Mouse (Mus musculus): ENCODE results near the gene Htr2a.
A peak's percentile ranks its signal among the peaks of the same experiment; 100 is the strongest.

Htr2a gene

DNA sequence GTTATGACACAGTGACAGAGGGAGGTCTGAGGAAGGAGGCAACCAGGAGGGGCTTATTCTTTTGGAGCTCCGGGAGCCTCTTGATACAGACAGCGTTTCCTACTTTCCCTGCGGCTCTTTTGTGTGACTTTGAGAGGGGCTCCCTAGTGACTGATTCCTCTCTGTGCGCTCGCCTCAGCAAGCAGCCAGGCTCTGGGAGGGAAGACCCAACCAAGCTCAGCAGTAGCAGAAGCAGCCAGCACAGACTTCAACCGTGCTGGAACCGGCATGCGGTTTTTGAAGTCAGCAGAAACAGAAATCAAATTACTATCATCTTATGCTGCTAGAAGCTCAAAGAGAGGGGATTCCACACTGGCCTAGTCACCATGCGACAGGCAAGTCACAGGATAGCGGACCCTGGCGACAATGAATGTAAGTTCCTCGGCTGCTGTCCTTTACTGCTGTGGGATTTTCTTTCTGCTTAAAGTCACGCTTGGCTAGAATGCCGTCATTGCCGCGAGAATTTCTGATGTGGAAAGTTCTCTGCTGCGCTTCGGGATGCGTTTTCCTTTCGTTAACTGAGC is at the start of gene Htr2a:
Gene Htr2a, plus strand, starts transcription at position 22 of the 563 bp plus-strand sequence.
- no peak for DNase-seq (ENCODE audit: low spot score)

DNA sequence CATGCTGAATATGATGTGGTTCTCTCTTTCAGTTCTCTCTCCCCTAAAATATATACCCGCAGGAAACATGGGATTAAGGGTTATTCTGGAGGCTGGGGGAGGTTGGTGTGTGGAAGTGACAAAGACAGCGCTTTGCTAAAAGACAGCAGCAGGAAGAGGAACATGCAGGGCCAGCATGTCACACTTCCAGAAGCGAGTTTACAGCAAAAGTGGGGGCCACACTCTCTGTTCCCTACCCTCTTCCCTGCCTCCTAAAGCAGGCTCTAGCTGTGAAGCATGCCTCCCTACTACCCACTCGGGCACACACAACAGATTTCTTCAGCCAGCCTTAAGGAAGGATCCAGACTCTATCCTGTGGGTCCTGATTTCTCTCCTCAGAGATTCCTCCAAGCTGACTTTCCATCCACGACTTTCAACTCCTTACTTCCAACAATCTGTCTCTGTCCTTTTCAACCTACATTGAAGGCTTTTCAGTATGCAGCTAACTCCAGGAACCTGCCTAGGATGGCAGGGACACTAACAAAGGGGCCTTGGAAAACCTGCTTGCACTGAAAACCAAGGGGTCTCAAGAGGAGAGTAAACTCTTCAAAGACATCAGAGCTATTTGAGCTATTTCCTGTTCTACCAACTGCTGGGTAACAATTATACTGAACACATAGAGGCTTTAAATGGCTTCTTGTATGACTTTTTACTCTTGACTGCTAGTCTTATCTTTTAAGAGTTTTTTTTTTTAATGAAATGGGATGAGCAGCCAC is 39.1 kb upstream of the Htr2a start:
- no peak for DNase-seq (ENCODE audit: low spot score)

DNA sequence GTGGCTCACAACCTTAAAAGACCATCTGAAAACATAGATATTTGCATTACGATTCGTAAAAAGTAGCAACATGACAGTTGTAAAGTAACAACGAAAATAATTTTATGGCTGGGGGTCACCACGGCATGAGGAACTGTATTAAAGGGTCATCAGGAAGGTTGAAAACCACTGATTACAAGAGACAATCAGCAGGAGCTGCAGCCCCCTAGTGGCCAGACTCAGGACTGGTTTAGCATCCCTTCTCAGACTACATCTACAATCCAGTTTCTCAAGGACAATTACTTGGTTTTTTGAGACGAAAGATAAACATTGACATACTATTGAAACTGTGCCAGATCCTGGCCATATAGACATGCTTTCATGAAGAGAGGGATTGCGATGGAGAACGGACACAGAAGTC is 38.1 kb upstream of the Htr2a start:
- peak; percentile 9 for DNase-seq (ENCODE audit: low spot score)

DNA sequence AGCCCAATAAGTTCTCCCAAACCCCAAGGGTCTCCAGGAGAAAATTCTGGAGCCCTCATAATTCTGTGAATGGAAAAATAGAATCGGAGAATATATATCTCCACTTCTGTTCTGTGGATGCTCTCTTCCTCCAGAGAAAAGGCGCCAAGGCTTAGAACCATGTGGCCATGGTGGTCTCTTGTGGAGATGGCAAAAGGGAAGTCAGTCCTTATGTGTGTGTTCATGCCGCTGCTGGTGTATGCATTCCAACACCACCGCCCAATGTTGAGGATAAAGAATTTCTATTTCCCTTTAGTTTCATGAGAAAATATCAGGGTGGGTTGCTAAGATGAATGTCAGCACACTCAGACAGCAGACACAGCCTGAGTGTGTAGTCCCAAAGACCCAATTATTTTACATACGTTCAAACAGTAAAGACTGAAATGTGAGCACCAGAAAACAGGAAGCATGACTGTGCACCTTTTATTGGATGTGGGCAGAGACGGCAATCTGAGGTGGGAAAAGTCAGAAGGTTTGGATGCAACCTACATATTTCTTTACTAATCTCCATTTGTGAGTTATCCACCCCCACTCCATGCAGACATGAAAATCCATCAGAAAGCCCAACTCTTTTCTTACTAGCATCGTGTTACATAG is 37.4 kb upstream of the Htr2a start:
- DNase-seq (ENCODE audit: low spot score): no peak

DNA sequence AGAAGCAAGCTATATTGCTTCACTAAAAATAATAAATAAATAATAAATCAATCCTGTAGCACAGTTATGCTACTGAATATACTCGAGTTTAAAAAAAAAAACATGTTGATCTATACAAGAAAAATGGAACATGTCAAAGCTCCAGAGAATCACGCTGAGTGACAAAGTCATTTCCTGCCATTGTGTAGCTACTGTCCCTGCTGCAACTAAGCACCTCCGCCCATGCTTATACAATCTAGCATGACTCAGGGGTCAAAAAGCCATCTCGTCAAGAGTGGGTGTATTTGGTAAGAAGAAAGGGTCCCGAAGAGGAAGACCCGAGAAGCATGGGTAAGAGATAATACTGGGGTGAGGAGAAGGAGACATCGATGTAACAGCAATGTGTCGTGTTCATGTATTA is 29.3 kb upstream of the Htr2a start:
- no peak for DNase-seq (ENCODE audit: low spot score)

DNA sequence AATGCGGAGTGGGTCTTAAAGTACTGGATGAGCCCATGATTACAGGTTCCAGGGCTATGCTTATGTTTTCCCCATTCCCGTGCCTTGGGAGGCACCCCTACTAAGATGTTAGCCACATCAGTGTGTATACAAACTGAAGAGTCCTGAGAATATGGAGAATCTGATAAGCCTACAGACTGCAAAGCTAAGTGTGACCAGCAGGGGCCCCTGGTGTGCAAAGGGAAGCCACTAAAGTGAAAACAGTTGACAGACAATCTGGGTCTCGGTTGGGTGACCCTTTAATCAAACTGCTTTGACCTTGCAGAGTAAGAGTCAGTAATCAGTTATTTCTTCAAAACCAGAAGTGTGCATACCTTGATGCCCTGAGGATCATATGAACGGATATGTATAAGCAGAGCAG is 21.8 kb upstream of the Htr2a start:
- no peak for DNase-seq (ENCODE audit: low spot score)

DNA sequence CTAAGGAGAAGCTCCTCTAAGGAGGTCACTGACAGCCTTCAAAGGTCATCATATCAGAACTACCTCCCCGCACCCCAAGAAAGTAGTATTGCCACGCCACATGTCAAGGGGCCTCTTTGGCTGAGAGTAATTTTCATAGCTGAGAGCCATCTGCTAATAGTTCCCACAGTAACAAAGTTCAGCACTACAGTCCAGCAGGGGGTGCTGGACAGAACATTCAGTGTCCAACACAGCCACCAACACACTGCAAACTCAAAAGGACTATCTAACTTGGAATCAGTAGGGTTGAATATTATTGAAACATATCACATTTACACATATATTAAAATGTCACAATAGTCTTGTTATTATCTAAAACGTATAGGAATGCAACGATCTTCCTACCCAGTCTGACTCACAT is 2.6 kb upstream of the Htr2a start:
- no peak for DNase-seq (ENCODE audit: low spot score)

DNA sequence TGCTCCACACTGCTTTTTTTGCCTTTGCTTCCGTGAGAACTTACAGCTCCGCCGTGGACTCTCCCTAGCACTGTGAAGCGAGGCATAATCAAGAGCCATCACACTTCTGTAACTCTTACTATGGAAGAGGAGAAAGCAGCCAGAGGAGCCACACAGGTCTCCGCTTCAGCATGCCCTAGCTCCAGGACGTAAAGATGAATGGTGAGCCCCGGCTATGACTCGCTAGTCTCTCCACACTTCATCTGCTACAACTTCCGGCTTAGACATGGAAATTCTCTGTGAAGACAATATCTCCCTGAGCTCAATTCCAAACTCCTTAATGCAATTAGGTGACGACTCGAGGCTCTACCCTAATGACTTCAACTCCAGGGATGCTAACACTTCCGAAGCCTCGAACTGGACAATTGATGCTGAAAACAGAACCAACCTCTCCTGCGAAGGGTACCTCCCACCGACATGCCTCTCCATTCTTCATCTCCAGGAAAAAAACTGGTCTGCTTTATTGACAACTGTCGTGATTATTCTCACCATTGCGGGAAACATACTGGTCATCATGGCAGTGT is 1.1 kb downstream of the Htr2a start:
- DNase-seq (ENCODE audit: low spot score): no peak

DNA sequence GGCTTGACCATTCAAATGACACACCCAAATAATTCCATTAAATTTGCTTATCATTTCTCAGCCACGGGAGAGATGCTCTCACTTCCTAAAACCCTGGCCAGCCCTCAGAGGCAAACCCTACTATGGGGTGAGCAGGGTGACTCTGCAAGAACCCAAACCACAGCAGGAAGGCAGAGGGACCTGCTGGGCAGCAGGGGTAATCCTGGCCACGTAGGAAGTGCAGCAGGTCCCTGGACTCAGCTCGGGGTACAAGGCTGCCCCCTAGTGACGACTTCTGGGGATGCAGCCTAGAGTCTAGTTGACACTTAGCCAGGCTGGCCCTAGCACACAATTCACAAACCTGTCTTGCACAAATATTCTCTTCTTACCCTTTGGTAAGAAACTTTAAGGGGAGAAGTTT is 2.7 kb downstream of the Htr2a start:
- peak; percentile 67 for DNase-seq (ENCODE audit: low spot score)

DNA sequence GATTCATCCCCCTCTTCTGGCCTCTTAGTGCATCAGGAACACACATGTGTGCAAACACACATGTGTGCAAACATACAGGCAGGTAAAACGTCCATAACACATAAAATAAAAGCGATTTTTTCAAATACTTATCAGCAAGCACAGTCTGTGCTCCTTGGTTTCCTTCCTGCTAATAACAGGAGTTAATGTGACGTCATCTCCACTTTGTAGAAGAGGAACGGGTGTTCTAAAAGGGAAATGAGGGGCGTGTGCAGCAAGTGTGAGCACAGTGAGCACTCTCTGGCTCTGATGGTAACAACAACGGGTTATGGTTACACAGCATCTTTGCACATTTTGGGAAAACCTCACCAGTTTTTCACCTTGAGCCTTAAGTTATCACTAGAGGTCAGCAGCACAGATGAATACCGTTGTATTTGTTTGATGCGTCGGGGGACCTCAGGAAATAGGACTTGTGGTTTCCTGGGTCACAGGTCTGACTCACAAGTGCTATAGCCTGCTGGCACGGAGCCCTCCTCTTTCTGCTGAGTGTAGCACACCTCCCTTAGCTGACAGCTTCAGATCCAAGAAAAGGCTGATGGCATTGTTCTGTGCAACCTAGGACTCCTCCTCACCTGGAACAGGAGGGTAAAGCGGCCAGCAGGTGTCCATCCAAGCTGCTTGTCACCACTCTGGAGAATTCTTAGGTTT is 5.6 kb downstream of the Htr2a start:
- no peak for DNase-seq (ENCODE audit: low spot score)

DNA sequence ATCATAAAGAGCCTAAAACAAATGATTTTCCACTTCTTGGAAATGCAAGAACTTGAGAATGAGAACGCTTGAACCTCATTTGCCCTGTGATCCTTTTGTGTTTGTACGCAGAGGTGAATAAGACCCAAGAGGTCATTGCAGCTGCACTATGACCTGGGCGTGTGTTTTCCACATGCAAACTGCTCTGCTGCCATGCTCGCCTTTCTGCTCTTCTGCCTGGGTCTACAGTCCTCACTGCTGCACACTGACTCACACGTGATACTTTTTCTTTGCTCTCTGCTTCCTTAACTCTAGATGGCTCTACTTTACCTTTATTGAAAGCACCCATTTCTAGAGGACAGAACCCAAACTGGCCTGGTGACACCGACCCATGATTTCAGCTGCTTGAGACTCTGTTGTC is 9.4 kb downstream of the Htr2a start:
- no peak for DNase-seq (ENCODE audit: low spot score)

DNA sequence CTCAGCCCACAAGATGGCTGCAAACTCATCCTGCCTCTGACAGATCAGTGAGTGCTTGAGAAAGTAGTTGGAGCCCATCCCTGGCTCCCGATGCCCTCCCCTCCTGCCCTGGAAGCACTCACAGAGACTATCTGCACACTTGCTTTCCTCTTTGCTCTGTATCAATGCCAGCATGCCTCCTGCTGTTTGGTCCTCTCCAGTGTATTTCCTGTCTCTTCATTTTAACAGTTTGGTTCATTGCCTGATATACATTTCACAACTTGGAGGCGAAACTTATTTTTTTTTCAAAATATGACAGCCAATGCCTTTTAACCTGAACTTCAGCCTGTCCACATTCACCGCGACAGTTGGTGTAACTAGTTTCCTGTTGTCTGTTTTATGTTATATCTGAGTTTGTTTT is 11.0 kb downstream of the Htr2a start:
- DNase-seq (ENCODE audit: low spot score): no peak

DNA sequence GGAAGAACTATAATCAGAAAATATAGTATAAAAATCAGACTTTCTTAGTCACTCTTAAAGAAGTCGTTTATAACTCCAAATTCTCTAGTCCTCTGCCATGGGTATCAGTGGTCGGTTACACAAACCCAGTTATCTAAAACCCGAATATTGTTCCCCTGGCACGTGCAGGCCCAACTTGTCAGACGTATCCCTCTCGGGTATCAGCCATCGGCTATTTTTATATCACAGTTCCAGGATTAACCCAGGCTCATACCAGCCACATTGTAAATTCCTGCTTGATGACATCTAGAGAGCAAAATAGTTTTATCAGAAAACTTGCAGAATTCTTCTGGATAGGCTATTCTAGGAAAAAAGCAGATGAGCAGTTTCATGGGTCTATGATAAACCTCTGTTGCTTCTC is 16.6 kb downstream of the Htr2a start:
- DNase-seq (ENCODE audit: low spot score): no peak

DNA sequence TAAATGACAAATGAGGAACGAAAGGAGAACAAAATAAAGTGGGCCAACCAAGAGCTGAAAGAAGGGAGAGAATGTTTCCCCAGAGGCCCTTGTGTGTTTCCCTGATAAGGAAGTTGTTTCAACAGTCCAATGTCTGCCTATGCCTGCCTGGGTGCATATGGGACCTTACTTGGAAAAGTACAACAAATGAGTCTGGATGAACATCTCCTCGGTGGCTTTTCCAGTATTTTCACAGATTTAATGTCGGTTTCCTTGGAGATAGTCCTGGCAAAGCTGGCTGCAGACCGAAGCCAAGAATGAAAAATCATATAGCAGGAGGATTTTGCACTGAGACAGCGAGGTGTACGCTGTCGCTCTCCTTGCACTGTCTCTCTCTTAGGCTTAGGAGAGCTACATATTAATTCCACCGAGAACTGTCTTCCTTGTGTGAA is 18.8 kb downstream of the Htr2a start:
- DNase-seq (ENCODE audit: low spot score): no peak

DNA sequence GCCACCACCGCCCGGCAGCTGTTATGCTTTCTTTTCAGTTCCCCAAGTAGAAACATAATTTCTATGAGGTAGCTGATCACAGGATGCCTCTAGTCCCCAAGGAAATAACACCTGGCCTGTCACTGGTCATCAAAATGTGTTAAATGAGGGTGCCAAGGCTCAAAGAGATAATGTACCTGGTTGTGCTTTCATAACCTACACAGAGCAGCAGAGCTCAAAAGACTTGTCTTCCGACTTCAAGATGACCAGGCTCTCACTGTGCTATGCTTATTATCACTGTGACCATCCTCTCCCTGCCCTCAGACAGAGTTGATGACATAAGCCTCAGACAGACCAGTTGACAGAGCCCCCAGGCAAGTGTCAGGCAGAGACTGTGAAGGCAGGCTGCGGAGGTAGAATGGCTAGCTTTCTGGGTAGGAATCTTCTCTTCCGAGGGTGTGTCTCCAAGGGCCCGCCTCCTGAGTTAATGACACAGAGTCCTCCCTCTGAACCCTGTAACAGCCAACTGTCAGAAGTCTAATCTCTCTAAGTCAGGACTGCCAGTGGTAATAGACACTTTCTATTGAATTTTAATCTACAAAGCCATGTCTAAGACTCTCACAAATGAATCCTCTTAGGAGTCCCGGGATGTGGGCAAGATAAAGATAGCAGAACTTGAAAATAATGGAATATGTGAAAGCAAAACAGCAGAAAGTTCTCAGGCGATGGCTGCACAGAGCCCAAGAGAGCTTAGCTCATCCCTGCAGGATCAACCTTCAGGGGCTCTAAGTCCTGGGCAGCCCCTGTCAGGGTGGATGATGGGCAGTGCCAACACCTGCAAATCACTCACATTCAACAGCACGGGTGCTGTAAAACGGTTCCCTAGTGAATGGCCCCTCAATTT is 31.7 kb downstream of the Htr2a start:
- DNase-seq (ENCODE audit: low spot score): no peak

DNA sequence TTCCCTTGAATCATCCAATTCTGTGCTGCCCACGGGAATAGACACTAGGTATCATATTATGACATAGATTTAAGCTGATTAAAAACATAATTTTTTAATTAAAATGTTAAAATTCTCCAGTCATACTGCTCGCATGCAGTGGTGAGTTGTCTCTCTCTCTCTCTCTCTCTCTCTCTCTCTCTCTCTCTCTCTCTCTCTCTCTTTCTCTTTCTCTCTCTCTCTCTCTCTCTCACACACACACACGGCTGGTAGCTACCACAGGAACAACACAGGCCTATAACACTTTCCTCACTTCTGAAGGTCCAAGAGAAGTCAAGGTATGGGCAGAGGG is 32.3 kb downstream of the Htr2a start:
- no peak for DNase-seq (ENCODE audit: low spot score)

DNA sequence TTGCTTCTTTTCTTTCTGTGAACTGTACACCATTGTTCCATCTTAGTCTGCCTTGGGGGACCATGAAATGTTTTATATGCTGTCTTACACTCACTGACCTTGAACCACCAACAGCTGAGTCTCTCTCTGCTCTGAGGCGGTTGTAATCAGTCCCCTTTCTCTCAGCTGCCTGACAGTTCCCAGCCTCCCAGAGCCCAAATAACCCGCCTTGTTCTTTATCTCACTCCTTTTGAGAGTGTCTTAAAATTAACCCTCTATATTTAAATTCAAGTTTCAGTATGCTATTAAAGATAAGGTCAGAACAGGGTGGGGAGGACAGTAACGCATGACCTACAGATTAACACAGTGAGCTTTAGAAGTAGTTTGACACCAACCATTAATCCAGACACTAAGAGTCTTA is 32.9 kb downstream of the Htr2a start:
- DNase-seq (ENCODE audit: low spot score): no peak

DNA sequence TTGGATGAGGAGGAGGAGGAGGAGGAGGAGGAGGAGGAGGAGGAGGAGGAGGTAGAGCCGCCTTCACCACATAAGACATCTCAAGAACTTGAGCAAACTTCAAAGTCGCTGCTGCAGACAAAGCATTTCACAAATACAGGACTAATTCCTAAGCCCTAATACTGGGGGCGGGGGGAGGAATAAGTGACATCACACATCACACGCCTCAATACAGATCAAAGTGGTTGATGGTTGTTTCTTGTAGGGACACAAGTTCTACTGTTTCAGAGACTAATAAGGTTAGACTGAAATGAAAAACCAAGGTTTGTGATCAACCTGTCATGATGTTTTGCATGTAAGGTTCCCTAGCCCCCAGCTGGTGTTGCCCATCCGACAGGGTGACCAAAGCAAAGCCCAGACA is 39.2 kb downstream of the Htr2a start:
- no peak for DNase-seq (ENCODE audit: low spot score)

DNA sequence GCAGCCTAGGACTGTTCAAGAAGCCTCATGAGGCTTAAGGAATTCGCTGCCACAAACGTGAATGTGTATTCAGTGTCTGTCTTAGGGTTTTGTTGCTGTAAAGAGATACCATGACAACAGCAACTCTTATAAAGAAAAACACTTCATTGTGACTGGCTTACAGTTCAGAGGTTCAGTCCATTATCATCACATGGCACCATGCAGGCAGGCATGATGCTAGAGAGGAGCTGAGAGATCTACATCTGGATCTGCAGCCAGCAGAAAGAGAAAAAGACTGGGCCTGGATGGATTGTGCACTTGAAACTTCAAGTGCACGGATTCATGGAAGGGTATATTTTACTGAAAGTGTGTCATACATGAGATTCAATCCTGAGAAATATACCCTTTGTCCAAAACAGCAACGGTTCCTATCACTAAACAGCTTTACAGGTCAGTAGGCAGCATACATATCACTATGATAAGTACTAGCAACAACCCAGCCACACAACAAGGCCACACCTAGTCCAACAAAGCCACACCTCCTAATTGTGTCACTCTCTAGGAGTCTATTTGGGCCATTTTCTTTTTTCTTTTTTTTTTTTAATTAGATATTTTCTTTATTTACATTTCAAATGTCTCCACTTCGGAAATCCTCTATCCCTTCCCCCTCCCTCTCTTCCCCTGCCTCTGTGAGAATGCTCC is 43.8 kb downstream of the Htr2a start:
- DNase-seq (ENCODE audit: low spot score): no peak

DNA sequence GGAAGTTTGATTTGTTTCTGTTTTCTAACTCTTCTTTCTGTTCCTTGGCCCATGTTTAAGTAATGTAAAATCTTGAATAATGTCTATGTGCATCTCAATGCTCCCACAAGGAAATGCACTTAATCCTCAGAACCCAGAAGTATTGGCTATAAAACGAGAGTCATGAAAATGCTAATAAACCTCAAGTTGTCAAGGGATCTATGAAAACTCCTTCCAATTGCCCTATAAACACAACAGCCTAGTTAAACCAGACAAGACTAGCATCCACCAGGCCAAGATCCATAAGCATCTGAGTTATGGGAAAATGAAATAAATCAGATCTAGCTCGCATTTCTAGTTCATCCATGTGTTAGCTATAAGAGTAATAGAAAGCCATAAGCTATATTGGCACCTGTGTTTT is 51.3 kb downstream of the Htr2a start:
- DNase-seq (ENCODE audit: low spot score): no peak

DNA sequence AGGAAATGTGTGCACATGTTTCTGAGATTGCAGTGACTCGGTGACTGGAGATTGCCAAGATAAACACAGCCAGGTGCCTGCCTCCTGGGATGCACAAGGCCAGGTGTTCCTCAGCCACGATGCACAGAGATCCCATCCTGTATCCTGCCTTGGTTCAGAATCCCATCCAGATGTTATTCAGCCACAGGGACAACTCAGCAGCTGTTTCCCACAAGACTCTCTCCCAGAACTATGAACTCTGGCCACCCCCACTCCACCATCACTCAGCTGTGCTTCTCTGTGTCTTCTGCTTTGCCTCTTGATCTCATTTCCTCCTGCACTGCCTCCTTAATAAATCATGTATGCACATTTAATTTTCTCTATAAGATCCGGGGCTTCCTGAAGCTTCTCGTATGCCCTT is 56.1 kb downstream of the Htr2a start:
- DNase-seq (ENCODE audit: low spot score): no peak
